Mouse (Mus musculus) frontal cortex, adult (tissue): ENCODE measurements at regions not wholly inside any gene's neighbourhood (a gene's known extent, or its start where the extent isn't known, plus 50 kb on each side); places are given as distances from the start of the nearest gene placed in this dataset.

Experiments used
- ATAC-seq: cut with Nextera tagmentation; 2 replicates; pipeline ENCODE4 v1.9.2; 2017; ENCODE audit warnings: mild to moderate bottlenecking, moderate library complexity, mixed read lengths; ENCODE audit not compliant: low TSS enrichment

DNA sequence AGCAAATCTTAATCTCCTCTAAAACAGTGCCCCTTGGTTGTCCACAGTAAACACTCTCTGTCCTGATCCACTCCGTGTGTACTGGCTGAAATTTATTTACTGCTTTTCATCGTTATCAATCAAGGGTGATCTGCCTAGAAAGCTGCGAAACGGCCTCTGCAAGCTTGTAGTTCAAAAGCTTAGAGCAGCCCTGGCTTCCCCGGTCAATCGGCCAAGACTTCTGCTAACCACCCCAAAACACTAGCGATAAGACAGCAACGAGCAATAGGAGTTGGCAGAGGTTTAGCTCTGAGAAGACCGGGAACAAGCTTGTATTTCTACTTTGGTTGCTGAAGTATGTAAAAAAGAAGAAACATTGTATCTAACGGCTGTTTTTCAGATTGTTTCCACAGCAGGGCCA lies 201.8 kb downstream of the Sptssa start:
- ATAC-seq, result no peak

GRCm38 (mm10) chr12:54453343-54453742 lies 203.0 kb downstream of the Sptssa start:
- ATAC-seq, result no peak

GRCm38 (mm10) chr12:54450369-54450768 lies 206.0 kb downstream of the Sptssa start:
- ATAC-seq, result no peak

GRCm38 (mm10) chr12:54448221-54448620 lies 208.2 kb downstream of the Sptssa start:
- ATAC-seq, result no peak

DNA sequence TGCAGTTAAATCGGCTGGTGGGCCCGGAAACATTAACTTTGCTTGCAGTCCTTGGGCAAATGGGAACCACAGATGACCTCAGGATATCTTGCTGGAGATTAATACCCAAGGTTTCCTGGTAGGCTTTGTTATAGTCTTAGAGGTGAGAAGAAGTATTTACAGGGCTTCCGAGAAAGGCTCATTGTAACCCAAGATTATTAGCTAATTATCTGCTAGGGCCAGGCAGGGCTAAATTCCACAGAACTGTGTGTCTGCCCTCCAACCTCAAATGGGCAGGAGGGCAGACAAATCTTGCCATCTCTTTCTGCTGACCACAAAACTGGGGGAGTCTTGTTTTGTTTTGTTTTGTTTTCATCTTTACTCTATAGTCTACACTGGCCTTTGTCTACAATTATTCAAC lies 209.0 kb downstream of the Sptssa start:
- ATAC-seq, result no peak

DNA sequence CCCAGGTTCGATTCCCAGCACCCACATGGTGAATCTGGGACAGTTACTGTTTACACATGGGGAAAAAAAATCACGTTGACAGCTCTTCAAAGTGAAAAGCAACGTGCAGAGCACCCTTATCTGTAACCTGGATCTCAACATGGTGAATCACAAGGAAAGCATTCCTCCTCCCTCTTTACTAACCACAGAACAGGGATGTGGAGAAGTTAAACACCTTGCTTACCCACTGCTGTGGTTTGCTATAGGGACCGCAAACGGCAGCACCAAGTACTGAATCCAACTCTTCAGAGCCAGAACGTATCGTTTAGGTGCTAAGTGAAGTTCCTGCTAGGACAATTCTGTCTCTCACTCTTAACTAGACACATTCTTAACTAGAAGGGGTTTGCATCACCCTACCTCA lies 210.0 kb downstream of the Sptssa start:
- no peak for ATAC-seq

DNA sequence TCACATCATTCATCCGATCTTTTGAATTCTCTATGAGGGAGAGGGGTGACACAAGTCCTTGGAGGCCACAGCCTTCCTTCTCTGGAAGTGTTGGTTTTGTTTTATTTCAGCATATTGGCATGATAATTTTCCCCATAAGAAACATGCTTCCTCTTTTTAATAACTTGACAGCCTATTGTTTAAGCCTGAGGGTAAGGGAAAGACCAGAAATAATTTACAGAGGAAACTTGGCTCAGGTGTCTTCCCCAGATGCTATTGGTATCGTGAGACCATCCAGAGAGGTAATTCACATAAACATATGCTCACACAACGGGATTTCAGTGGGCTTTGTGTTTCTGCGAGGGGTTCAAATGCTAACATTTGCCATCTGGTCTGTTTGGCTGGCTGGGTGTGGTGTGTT lies 212.0 kb downstream of the Sptssa start:
- ATAC-seq, result no peak

DNA sequence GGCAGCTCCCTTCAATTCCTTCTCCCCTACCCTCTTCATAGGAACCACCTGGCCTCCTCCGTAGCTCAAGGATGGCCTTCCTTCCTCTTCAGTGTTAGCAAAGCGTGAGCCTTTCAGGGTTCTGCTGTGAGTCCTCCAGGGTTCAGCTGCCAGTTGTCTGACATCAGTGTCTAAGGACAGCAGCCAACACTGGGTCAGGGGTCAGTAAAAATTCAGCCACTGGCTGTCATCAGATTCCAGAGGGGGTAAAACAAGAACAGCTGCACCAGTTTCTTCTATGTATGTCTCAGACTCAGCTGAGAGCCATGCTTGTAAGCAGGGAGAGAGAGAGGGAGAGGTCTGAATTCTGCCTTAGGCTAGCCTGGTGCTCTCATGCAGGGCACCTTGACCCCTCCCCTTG lies 213.1 kb downstream of the Sptssa start:
- no peak for ATAC-seq

DNA sequence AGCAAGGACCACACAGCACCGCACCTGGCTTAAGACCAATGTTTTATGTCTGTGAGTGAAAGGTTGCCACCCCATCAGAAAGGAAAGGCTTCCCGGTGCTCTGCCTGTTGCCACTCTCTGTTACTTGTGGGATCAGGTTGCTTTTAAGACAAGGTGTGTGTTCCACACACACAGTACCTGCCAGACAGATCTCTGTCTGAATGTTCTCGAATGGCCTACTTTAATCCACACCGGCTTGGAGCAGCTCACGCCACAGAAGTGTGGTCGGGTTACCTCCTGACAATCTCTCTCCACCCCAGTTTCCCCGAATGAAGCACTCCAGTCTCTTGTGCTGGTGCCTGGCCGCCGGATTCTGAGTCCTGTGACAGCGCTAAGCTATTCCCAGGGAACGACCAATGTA lies 214.0 kb downstream of the Sptssa start:
- ATAC-seq, result no peak

DNA sequence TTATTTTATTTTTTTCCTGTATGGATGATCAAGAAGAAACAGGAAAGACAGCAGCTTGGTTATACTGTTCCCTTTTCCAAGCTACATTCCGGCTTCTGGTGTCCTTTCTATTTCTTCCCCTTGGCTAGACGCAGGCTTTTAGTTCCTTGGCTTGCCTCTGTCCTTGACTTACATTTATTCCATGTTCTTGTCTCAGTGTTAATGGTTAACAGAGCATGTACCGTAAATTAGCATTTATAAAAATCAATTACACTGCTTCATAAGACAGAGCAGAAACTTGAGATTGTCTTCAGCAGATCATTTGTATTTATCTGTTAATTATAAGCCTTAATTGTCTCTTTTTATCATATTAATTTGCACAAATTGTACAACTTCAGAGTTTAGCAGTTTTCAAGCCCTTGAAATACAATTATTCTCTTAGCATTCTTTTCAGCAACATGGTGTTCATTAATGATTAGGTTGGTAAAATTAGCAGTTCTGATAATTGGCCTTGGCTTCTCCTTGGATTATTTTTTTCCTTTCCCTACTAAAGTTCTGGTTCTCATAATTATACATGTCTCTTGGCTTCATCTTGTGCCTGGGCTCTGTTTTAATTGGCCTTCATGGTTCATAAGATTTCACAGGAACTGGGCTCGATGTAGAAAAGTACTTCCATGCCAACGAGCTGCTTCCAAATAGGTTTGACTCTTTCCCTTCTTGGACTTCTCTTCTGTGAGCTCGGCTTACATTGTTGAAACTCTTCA lies 215.4 kb downstream of the Sptssa start:
- no peak for ATAC-seq

DNA sequence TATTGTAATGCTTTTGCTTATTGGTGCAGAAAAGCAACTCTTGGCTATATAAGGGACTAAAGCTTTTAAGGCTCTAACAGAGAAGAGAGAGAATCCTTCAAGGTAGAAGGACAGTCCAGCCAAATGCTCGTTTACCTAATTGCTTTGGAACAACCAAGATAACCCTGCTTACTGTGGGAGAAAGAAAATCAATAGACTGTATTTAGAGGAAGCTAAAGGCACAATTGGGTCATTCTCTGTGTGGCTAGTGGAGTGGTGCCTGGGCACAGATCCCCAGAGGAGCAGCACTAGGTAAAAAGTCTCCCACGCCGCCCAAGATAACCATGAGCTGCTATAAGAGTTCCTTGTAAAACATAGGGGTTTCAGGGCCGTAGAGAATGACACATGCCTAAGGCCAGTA lies 217.6 kb downstream of the Sptssa start:
- no peak for ATAC-seq

DNA sequence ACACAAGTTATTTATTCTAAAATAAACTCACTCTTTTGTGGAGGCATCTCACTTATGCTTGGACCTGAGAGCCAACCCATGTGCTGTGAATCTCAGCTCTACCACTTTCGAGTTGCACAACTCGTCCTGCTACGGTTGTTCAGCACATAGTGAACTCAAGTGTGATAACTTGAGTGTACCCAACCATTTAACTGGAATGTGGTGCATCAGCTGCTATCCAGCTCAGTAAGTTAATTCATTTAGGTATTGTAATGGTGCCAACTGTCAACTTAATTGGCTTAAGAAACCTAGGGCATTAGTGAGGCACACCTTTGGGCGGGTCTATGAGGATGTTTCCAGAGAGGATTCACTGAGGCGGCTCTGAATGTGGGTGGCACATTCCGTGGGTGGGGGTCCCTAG lies 221.6 kb upstream of the Egln3 start:
- no peak for ATAC-seq

DNA sequence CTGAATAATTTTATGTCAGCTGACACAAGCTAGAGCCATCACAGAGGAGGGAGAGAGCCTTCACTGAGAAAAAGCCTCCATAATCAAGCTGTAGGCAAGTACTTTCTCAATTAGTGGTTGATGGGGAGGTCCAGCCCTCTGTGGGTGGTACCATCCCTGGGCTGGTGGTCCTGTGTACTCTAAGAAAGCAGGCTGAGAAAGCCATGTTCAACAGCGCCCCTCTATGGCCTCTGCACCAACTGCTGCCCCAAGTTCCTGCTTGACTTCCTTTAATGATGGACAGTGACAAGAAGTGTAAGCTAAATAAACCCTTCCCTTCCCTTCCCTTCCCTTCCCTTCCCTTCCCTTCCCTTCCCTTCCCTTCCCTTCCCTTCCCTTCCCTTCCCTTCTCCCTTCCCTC lies 211.2 kb upstream of the Egln3 start:
- ATAC-seq, result no peak

- no peak for ATAC-seq
These were observed 210.5 kb upstream of the Egln3 start for GRCm38 (mm10) chr12:54414201-54414600.

DNA sequence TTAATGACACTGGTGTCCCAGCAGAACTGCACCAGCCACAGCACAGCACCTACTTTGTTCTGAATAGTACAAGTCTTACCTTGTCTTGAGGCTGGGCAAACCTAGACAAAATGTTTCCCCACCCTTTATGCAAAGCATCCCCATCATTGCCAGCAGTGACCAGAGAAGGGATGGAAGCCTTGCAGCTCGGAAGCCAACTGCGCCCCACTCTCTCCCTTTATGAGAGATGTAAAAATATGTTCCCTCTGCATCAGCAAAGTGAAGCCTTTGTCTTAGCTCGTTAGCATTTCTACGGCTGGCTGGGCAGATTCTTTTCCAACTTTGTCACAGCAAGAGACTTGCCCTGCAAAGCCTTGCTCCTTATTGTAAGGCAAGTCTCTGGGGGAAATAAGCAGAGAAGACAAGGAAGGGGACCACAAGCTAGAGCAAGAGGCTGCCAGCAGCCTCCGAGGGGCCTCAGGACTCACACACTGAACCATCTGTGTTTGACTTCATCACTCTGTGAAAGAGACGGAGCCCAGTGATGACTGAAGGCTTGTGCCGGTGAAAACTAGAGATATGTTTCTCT lies 206.5 kb upstream of the Egln3 start:
- ATAC-seq, result no peak

DNA sequence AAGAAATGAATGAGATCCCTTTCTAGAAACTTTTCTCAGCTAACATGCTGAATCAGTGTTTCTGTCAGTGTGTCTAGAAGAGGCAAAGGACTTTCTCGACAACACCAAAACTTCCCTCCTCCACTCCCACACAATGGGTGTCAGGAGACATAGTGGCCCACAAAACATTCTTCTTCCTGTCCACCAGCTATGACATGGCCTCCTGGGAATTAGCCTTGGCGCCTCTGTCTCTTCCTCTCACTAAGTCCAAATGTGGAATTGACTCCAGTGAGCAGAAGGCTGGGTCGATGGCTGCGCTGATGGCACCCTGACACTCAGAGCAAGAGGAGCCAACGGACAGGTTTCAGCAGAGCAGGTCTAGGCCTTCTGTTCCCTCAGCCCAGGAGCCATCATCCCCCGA lies 205.2 kb upstream of the Egln3 start:
- no peak for ATAC-seq

- ATAC-seq, result no peak
These were observed 203.7 kb upstream of the Egln3 start for GRCm38 (mm10) chr12:54407301-54407896.

DNA sequence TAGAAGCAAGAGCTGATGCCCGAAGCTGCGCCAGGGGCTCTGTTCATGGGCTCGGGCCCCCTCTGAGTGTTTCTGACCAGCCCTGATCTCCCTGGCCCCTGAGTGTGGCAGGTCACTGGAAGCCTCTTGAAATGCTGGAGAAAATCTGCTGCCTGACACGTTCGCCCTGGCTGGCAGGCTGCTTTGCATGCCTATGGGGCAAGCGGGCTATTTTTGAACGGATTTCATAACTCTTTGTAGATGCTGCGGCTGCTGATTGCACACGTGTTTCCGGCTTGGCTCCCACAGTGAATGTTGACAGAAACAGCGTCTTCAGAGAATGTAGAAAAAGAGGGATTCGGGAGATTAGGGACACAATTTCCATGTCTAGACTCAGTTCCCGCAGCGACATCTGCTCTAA lies 201.4 kb upstream of the Egln3 start:
- peak; percentile 95 for ATAC-seq

DNA sequence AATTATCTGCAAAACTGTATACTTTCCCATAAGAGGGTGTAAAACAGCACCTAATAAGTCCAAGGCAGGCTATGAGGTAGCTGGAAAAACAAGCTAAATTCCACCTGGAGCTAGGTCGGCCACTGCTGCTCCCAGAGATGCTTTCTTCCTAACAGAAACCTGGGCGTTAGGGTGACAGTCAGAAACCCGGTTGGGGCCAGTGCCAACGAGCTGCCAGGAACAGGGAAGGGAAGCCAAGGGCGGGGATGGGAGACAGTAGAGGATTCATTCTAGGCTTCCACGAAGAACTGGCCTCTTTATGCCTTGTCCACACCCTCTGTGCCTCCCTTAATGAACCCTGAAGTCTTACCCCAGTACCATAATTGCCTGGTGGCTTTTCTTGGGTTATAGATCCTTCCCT lies 198.9 kb upstream of the Egln3 start:
- ATAC-seq, result no peak

DNA sequence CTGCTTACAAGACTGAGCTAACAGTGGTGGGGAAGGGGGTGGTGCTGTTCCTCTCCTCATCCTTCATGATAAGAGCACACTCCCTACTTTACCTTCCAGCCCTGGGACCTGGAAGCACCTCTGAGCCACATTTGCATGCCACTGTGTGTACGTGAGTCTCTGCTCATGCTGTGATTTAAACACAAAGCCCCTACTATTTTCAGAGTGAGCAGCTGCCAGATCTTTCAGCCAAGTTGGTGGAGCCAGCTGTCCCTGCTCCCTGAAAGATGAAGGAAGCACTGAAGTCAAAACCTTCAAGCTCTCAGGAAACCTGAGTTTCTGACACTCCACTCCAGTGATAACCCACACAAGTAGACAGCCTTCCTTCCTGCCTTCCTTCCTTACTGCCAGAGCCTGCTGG lies 198.0 kb upstream of the Egln3 start:
- peak; percentile 9; the same call in 1 of the 2 replicates for ATAC-seq

GRCm38 (mm10) chr12:54400084-54400483 lies 196.4 kb upstream of the Egln3 start:
- no peak for ATAC-seq

- no peak for ATAC-seq
These were observed 194.4 kb upstream of the Egln3 start for GRCm38 (mm10) chr12:54398080-54398479.

DNA sequence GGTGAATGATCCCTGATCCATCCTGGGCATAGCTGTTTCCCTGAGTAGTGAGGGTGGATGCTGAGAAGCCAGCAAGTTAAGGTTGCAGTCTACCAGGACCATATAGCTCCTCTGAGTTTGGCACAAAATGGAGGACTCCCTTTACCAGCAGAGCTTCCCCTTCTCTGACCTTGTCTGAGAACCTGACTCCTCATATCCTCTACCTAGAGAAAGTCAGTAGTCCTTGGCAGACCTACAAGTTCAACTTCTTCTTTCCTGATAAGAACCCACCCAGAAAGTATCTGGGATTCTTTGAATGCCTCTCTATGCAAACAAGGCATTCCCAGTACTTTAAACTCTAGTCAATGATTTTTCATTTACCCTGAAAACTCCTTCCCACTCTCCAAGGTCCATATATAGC lies 193.3 kb upstream of the Egln3 start:
- ATAC-seq, result no peak

GRCm38 (mm10) chr12:54396341-54396740 lies 192.7 kb upstream of the Egln3 start:
- ATAC-seq, result no peak
